Comparison of ENCODE assay signal across 8 mouse cellular contexts in the genomic region with DNA sequence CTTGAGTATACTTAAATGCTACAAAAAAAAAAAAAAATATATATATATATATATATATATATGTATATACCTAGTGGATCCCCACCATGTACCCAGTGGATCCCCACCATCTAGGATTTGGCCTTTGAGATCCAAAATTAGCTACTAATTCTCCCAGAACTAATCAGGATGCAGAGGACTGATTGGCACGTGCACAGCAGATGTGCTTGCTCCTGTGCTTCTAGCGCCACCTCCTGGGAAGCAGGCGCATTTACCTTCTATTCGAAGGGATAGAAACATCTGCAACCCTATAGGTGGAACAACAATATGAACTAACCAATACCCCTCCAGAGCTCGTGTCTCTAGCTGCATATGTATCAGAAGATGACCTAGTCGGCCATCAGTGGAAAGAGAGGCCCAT. TPM values are rescaled to one million over a fixed set of nuclear protein-coding genes. Genes with fewer than 3 reads are reported as not detected.
DNase-seq lines count a peak whose midpoint lies in the region; ATAC-seq lines count a peak whose summit lies in the region.

No protein-coding gene starts in this region.

- H3K9ac ChIP-seq in embryonic facial prominence, embryonic 11.5 days (replicated peaks; ENCODE audit: low read length), result no peak overlapping the region
- H3K9ac ChIP-seq in midbrain, embryonic 13.5 days (replicated peaks), result no peak overlapping the region

- H3K4me3 ChIP-seq in embryonic facial prominence, embryonic 11.5 days (ENCODE audit: low read depth, low read length), result no peak overlapping the region
- H3K4me3 ChIP-seq in limb, embryonic 10.5 days, result no peak overlapping the region
- no peak overlapping the region for H3K4me3 ChIP-seq in midbrain, embryonic 13.5 days (replicated peaks)

- H3K36me3 ChIP-seq in embryonic facial prominence, embryonic 11.5 days (replicated peaks; ENCODE audit: control insufficient read depth, insufficient read depth, low read depth, low read length), result no peaks in the 10 kb centered on the region
- H3K36me3 ChIP-seq in limb, embryonic 10.5 days, result no peaks in the 10 kb centered on the region
- H3K36me3 ChIP-seq in midbrain, embryonic 13.5 days, result no peaks in the 10 kb centered on the region

- no peaks in the 10 kb centered on the region for H3K9me3 ChIP-seq in embryonic facial prominence, embryonic 11.5 days (replicated peaks; ENCODE audit: control insufficient read depth, low read length)
- no peaks in the 10 kb centered on the region for H3K9me3 ChIP-seq in limb, embryonic 10.5 days (replicated peaks)
- no peaks in the 10 kb centered on the region for H3K9me3 ChIP-seq in midbrain, embryonic 13.5 days

- ATAC-seq in embryonic facial prominence, embryonic 11.5 days (replicated peaks; ENCODE audit: insufficient number of reproducible peaks, low FRiP score, low TSS enrichment, low read depth), result peak; percentile 81
- ATAC-seq in midbrain, embryonic 13.5 days, result peak; percentile 94

- 0% methylated on average over 6 of the region's 6 CpGs for WGBS in embryonic facial prominence, embryonic 11.5 days
- under 1% methylated on average over 6 of the region's 6 CpGs for WGBS in limb, embryonic 10.5 days
- under 1% methylated on average over 6 of the region's 6 CpGs for WGBS in midbrain, embryonic 13.5 days

- H3K4me2 ChIP-seq in embryonic facial prominence, embryonic 11.5 days (ENCODE audit: low read depth, low read length), result no peak overlapping the region
- no peak overlapping the region for H3K4me2 ChIP-seq in midbrain, embryonic 13.5 days (replicated peaks)

- H3K4me1 ChIP-seq in embryonic facial prominence, embryonic 11.5 days (ENCODE audit: control insufficient read depth, insufficient read depth, low read length), result no peaks in the 10 kb centered on the region
- peaks cover 4% of the 10 kb centered on the region for H3K4me1 ChIP-seq in limb, embryonic 10.5 days
- H3K4me1 ChIP-seq in midbrain, embryonic 13.5 days (replicated peaks), result 0 out of 2 replicates have a peak, but pooled peaks cover 1% of the 10 kb centered on the region

- DNase-seq in 3134 (ENCODE audit: extremely low read depth, insufficient read length, low spot score), result peak; percentile 24
- DNase-seq in adrenal gland, postnatal 10 days, result peak; percentile 82
- peak; percentile 84 for DNase-seq in embryonic facial prominence, embryonic 11.5 days (ENCODE audit: low spot score)
- peak; percentile 77 to 87 for DNase-seq in heart, adult 18-20 months
- DNase-seq in kidney, adult 11 months, result peak; percentile 58
- DNase-seq in limb, embryonic 10.5 days (ENCODE audit: low spot score), result peak; percentile 77
- DNase-seq in spleen, adult 12 weeks (ENCODE audit: low spot score), result peak; percentile 30

- H3K27me3 ChIP-seq in embryonic facial prominence, embryonic 11.5 days (ENCODE audit: control insufficient read depth, insufficient read depth, low read length), result no peaks in the 10 kb centered on the region
- H3K27me3 ChIP-seq in limb, embryonic 10.5 days (ENCODE audit: low read depth, poor library complexity, severe bottlenecking), result no peaks in the 10 kb centered on the region
- H3K27me3 ChIP-seq in midbrain, embryonic 13.5 days, result no peaks in the 10 kb centered on the region

- no peak overlapping the region for H3K27ac ChIP-seq in embryonic facial prominence, embryonic 11.5 days (replicated peaks; ENCODE audit: low read depth, low read length)
- no peak overlapping the region for H3K27ac ChIP-seq in limb, embryonic 10.5 days
- H3K27ac ChIP-seq in midbrain, embryonic 13.5 days, result no peak overlapping the region

RNA-seq across cellular contexts. Expression of gene Srsf7, which starts 27.1 kb away (rescaled TPM):
- total RNA-seq in adrenal gland, postnatal 10 days (2021), result 100 to 1,000 TPM; 101 to 117 TPM
- polyA plus RNA-seq in embryonic facial prominence, embryonic 11.5 days (2014; fragmentation: Nextera tagmentation; extraction: Ambion mirVana), result 972 and 1,051 TPM in 2 replicates
- total RNA-seq in heart, adult 18-20 months (2021), result 10 to 100 TPM; 43.0 to 47.0 TPM
- polyA plus RNA-seq in limb, embryonic 10.5 days (2016; fragmentation: Nextera tagmentation; extraction: Ambion mirVana), result 882 and 949 TPM in 2 replicates
- polyA plus RNA-seq in midbrain, embryonic 13.5 days (2015; fragmentation: Nextera tagmentation; extraction: Ambion mirVana), result 565 and 592 TPM in 2 replicates

RNA-seq across cellular contexts. Expression of gene Ttc39d, which starts 27.3 kb away (rescaled TPM):
- not detected for total RNA-seq in adrenal gland, postnatal 10 days (2021)
- 0.14 TPM in 1 of 2 replicates, not detected in the other for polyA plus RNA-seq in embryonic facial prominence, embryonic 11.5 days (2014; fragmentation: Nextera tagmentation; extraction: Ambion mirVana)
- total RNA-seq in heart, adult 18-20 months (2021), result under 1 TPM in 1 of 2 experiments, not detected in 1; 0.10 TPM
- 0.09 and 0.24 TPM in 2 replicates for polyA plus RNA-seq in limb, embryonic 10.5 days (2016; fragmentation: Nextera tagmentation; extraction: Ambion mirVana)
- polyA plus RNA-seq in midbrain, embryonic 13.5 days (2015; fragmentation: Nextera tagmentation; extraction: Ambion mirVana), result 0.07 and 0.23 TPM in 2 replicates

RNA-seq across cellular contexts. Expression of gene Gemin6, which starts 44.3 kb away (rescaled TPM):
- 1 to 10 TPM; 8.3 to 8.7 TPM for total RNA-seq in adrenal gland, postnatal 10 days (2021)
- 49.4 and 53.3 TPM in 2 replicates for polyA plus RNA-seq in embryonic facial prominence, embryonic 11.5 days (2014; fragmentation: Nextera tagmentation; extraction: Ambion mirVana)
- 1 to 10 TPM; 4.2 to 4.8 TPM for total RNA-seq in heart, adult 18-20 months (2021)
- polyA plus RNA-seq in limb, embryonic 10.5 days (2016; fragmentation: Nextera tagmentation; extraction: Ambion mirVana), result 52.2 and 56.9 TPM in 2 replicates
- polyA plus RNA-seq in midbrain, embryonic 13.5 days (2015; fragmentation: Nextera tagmentation; extraction: Ambion mirVana), result 24.3 and 25.7 TPM in 2 replicates

RNA-seq across cellular contexts. Expression of gene Galm, which starts 52.7 kb away (rescaled TPM):
- total RNA-seq in adrenal gland, postnatal 10 days (2021), result 10 to 100 TPM; 24.7 to 32.1 TPM
- polyA plus RNA-seq in embryonic facial prominence, embryonic 11.5 days (2014; fragmentation: Nextera tagmentation; extraction: Ambion mirVana), result 22.3 and 26.1 TPM in 2 replicates
- 10 to 100 TPM; 20.0 to 20.8 TPM for total RNA-seq in heart, adult 18-20 months (2021)
- polyA plus RNA-seq in limb, embryonic 10.5 days (2016; fragmentation: Nextera tagmentation; extraction: Ambion mirVana), result 11.5 and 12.8 TPM in 2 replicates
- polyA plus RNA-seq in midbrain, embryonic 13.5 days (2015; fragmentation: Nextera tagmentation; extraction: Ambion mirVana), result 2.5 and 2.6 TPM in 2 replicates

Comparison
In these comparisons a context has a peak if more than half of its experiments do, and no peak if none do; other contexts are left out.
1. DNase-seq: peak in every context shown above with its lines; median percentile 84 in embryonic facial prominence, embryonic 11.5 days; 82 in adrenal gland, postnatal 10 days; 82 in heart, adult 18-20 months; 77 in limb, embryonic 10.5 days; 58 in kidney, adult 11 months; 30 in spleen, adult 12 weeks; 24 in 3134.